Mouse (Mus musculus) limb, embryonic 11.5 days (tissue): ENCODE data around the gene Mitd1. TPM values are rescaled to one million over a fixed set of nuclear protein-coding genes. Genes with fewer than 3 reads are reported as not detected.

Experiments used
- ATAC-seq: fragments of 200-750 bp; cut with Nextera tagmentation; 2 replicates; pipeline ENCODE4 v1.8.0; 2017; ENCODE audit warnings: low read depth; ENCODE audit not compliant: insufficient number of reproducible peaks, low FRiP score, low TSS enrichment
- DNase-seq: peaks from one replicate; pipeline ENCODE4 v3.0.0-alpha.2; 2015; ENCODE audit warnings: low spot score
- H3K27ac ChIP-seq: fragments of 300-500 bp; sonication (generic); replicated peaks from 2 replicates; pipeline ENCODE4 v1.5.1; 2014; ENCODE audit warnings: low read depth, mild to moderate bottlenecking, low read length
- H3K27me3 ChIP-seq: fragments of 300-500 bp; sonication (generic); 2 replicates; pipeline ENCODE4 v1.6.1; 2014; ENCODE audit warnings: mild to moderate bottlenecking, low read length, mixed read lengths; ENCODE audit not compliant: control insufficient read depth, insufficient read depth
- H3K36me3 ChIP-seq: fragments of 300-500 bp; sonication (generic); 2 replicates; pipeline ENCODE4 v1.6.1; 2014; ENCODE audit warnings: mild to moderate bottlenecking, low read length, moderate library complexity, mixed read lengths; ENCODE audit not compliant: control insufficient read depth, insufficient read depth
- H3K4me1 ChIP-seq: fragments of 300-500 bp; sonication (generic); 2 replicates; pipeline ENCODE4 v1.6.1; 2014; ENCODE audit warnings: low read length, mixed read lengths; ENCODE audit not compliant: control insufficient read depth, insufficient read depth
- H3K4me2 ChIP-seq: fragments of 300-500 bp; sonication (generic); 2 replicates; pipeline ENCODE4 v1.6.1; 2014; ENCODE audit warnings: low read depth, mild to moderate bottlenecking, moderate library complexity; ENCODE audit not compliant: severe bottlenecking
- H3K4me3 ChIP-seq: fragments of 300-500 bp; sonication (generic); 2 replicates; pipeline ENCODE4 v1.5.1; 2014; ENCODE audit warnings: low read depth, low read length
- H3K9ac ChIP-seq: fragments of 300-500 bp; sonication (generic); 2 replicates; pipeline ENCODE4 v1.6.1; 2014; ENCODE audit warnings: mild to moderate bottlenecking, low read length
- H3K9me3 ChIP-seq: fragments of 300-500 bp; sonication (generic); 2 replicates; pipeline ENCODE4 v1.6.1; 2016; ENCODE audit warnings: low read length; ENCODE audit not compliant: control insufficient read depth
- WGBS: fragments of 180-500 bp; shearing (Covaris S2); extraction: QIAGEN DNeasy Blood & Tissue Kit; methylation state at CpG from one replicate; pipeline ENCODE4 v1.1.7; 2014; 5-methylcytosine and 5-hydroxymethylcytosine counted together
- polyA plus RNA-seq: library from polyadenylated mRNA; unstranded; fragments of >200 nt; fragmentation: Nextera tagmentation; extraction: Ambion mirVana; gene quantifications from 2 replicates; pipeline ENCODE4 v1.2.1, GENCODE M21; 2014

The Mitd1 gene
- polyA plus RNA-seq, result 30.7 and 34.3 TPM in 2 replicates

GRCm38 (mm10) chr1:37890025-37890652 is at the start of gene Mitd1, which contains the start of gene Mrpl30:
TSS of gene Mitd1 (minus strand) at chr1:37890411.
TSS of gene Mrpl30 (plus strand) at chr1:37890477.
- peaks cover 8% of the 10 kb centered on the region for H3K4me1 ChIP-seq
- peak within 1 kb of the TSS; percentile 44 for H3K9ac ChIP-seq
- peak within 1 kb of the TSS; percentile 62 for H3K4me2 ChIP-seq
- H3K4me3 ChIP-seq, result peak within 1 kb of the TSS; percentile 46
- H3K9me3 ChIP-seq, result no peaks in the 10 kb centered on the region
- peak; percentile 88 for ATAC-seq
- no peaks in the 10 kb centered on the region for H3K36me3 ChIP-seq
- no peak within 1 kb of the TSS for H3K27ac ChIP-seq
- WGBS, result under 1% methylated on average over 41 of the region's 41 CpGs
- peak; percentile 93 for DNase-seq
- no peaks in the 10 kb centered on the region for H3K27me3 ChIP-seq

GRCm38 (mm10) chr1:37931806-37932205 is 41.6 kb upstream of the Mitd1 start:
- 21% methylated on average over 3 of the region's 3 CpGs for WGBS
- Histone ChIP-seq H3K27ac (no peak overlapping the region), H3K9me3 (no peaks in the 10 kb centered on the region), H3K27me3 (no peaks in the 10 kb centered on the region), H3K4me1 (no peaks in the 10 kb centered on the region), H3K4me3 (no peak overlapping the region), H3K4me2 (no peak overlapping the region), H3K36me3 (no peaks in the 10 kb centered on the region), H3K9ac (no peak overlapping the region)
- DNase-seq, result no peak
- ATAC-seq, result no peak

GRCm38 (mm10) chr1:37925971-37926370 is 35.8 kb upstream of the Mitd1 start:
- no peak overlapping the region for H3K4me3 ChIP-seq

GRCm38 (mm10) chr1:37922536-37922935 is 32.3 kb upstream of the Mitd1 start:
- no peak overlapping the region for H3K4me2 ChIP-seq
- no peaks in the 10 kb centered on the region for H3K4me1 ChIP-seq
- no peak overlapping the region for H3K27ac ChIP-seq
- no peaks in the 10 kb centered on the region for H3K27me3 ChIP-seq
- H3K9me3 ChIP-seq, result no peaks in the 10 kb centered on the region
- H3K9ac ChIP-seq, result no peak overlapping the region
- no peak overlapping the region for H3K4me3 ChIP-seq
- no peak for ATAC-seq
- no peaks in the 10 kb centered on the region for H3K36me3 ChIP-seq
- 46% methylated on average over 8 of the region's 8 CpGs for WGBS
- no peak for DNase-seq

More at GRCm38 (mm10) chr1:37925971-37926370, 35.8 kb upstream of the Mitd1 start:
- 81% methylated on average over 8 of the region's 8 CpGs for WGBS
- no peaks in the 10 kb centered on the region for H3K27me3 ChIP-seq
- DNase-seq, result no peak
- no peaks in the 10 kb centered on the region for H3K36me3 ChIP-seq
- H3K4me2 ChIP-seq, result no peak overlapping the region
- no peak overlapping the region for H3K9ac ChIP-seq
- ATAC-seq, result no peak
- no peaks in the 10 kb centered on the region for H3K9me3 ChIP-seq
- no peak overlapping the region for H3K27ac ChIP-seq
- H3K4me1 ChIP-seq, result no peaks in the 10 kb centered on the region

- H3K27me3 ChIP-seq, result no peaks in the 10 kb centered on the region
- no peak overlapping the region for H3K4me2 ChIP-seq
- H3K27ac ChIP-seq, result no peak overlapping the region
- WGBS, result 79% methylated on average over 6 of the region's 6 CpGs
- H3K4me3 ChIP-seq, result no peak overlapping the region
- H3K9ac ChIP-seq, result no peak overlapping the region
- no peaks in the 10 kb centered on the region for H3K4me1 ChIP-seq
- H3K9me3 ChIP-seq, result no peaks in the 10 kb centered on the region
- no peak for DNase-seq
- H3K36me3 ChIP-seq, result no peaks in the 10 kb centered on the region
- ATAC-seq, result no peak
Observed at GRCm38 (mm10) chr1:37918096-37918495, 27.9 kb upstream of the Mitd1 start.

GRCm38 (mm10) chr1:37917666-37918065 is 27.5 kb upstream of the Mitd1 start:
- WGBS, result 58% methylated on average over 13 of the region's 13 CpGs
- H3K9ac ChIP-seq, result no peak overlapping the region
- no peaks in the 10 kb centered on the region for H3K4me1 ChIP-seq
- no peaks in the 10 kb centered on the region for H3K36me3 ChIP-seq
- no peaks in the 10 kb centered on the region for H3K9me3 ChIP-seq
- ATAC-seq (no peak), DNase-seq (no peak)
- H3K4me2 ChIP-seq, result no peak overlapping the region
- no peaks in the 10 kb centered on the region for H3K27me3 ChIP-seq
- no peak overlapping the region for H3K27ac ChIP-seq
- H3K4me3 ChIP-seq, result no peak overlapping the region

GRCm38 (mm10) chr1:37916393-37916792 is 26.2 kb upstream of the Mitd1 start, which contains the start of gene Lyg2:
TSS of gene Lyg2 (minus strand) at chr1:37916493.
- H3K9me3 ChIP-seq, result no peaks in the 10 kb centered on the region
- no peak within 1 kb of the TSS for H3K27ac ChIP-seq
- no peaks in the 10 kb centered on the region for H3K4me1 ChIP-seq
- 55% methylated on average over 5 of the region's 5 CpGs for WGBS
- H3K9ac ChIP-seq, result no peak within 1 kb of the TSS
- H3K36me3 ChIP-seq, result no peaks in the 10 kb centered on the region
- no peaks in the 10 kb centered on the region for H3K27me3 ChIP-seq
- DNase-seq (no peak), ATAC-seq (no peak)
- no peak within 1 kb of the TSS for H3K4me3 ChIP-seq
- no peak within 1 kb of the TSS for H3K4me2 ChIP-seq

GRCm38 (mm10) chr1:37912751-37913150 is 22.5 kb upstream of the Mitd1 start:
- WGBS, result 79% methylated on average over 2 of the region's 2 CpGs
- Histone ChIP-seq H3K9ac (no peak overlapping the region), H3K27ac (no peak overlapping the region), H3K4me1 (no peaks in the 10 kb centered on the region), H3K9me3 (no peaks in the 10 kb centered on the region), H3K36me3 (no peaks in the 10 kb centered on the region), H3K4me3 (no peak overlapping the region), H3K4me2 (no peak overlapping the region), H3K27me3 (no peaks in the 10 kb centered on the region)
- ATAC-seq (no peak), DNase-seq (no peak)

GRCm38 (mm10) chr1:37903178-37903577 is 13.0 kb upstream of the Mitd1 start:
- peak; percentile 25 for DNase-seq
- WGBS, result 33% methylated on average over 6 of the region's 6 CpGs
- Histone ChIP-seq H3K9ac (no peak overlapping the region), H3K4me1 (no peaks in the 10 kb centered on the region), H3K36me3 (peaks cover 7% of the 10 kb centered on the region), H3K27ac (no peak overlapping the region), H3K9me3 (no peaks in the 10 kb centered on the region), H3K4me2 (no peak overlapping the region), H3K4me3 (no peak overlapping the region), H3K27me3 (no peaks in the 10 kb centered on the region)
- ATAC-seq, result no peak
